Mouse (Mus musculus): ENCODE results near the gene Pitpnc1.

The Pitpnc1 gene

GRCm38 (mm10) chr11:107279258-107279657, 191.2 kb downstream of the Pitpnc1 start:
- no peak for DNase-seq (ENCODE audit: low spot score)

- no peak for DNase-seq (ENCODE audit: low spot score)
These were observed 193.6 kb downstream of the Pitpnc1 start for GRCm38 (mm10) chr11:107276898-107277297.

- no peak for DNase-seq (ENCODE audit: low spot score)
These were observed 194.2 kb downstream of the Pitpnc1 start for GRCm38 (mm10) chr11:107276337-107276736.

GRCm38 (mm10) chr11:107275902-107276301, 194.6 kb downstream of the Pitpnc1 start:
- no peak for DNase-seq (ENCODE audit: low spot score)

- DNase-seq (ENCODE audit: low spot score) = no peak
These were observed 196.3 kb downstream of the Pitpnc1 start for GRCm38 (mm10) chr11:107274206-107274605.

GRCm38 (mm10) chr11:107272351-107272975, 198.0 kb downstream of the Pitpnc1 start:
- no peak for DNase-seq (ENCODE audit: low spot score)

GRCm38 (mm10) chr11:107270564-107270963, 199.9 kb downstream of the Pitpnc1 start:
- DNase-seq (ENCODE audit: low spot score) = no peak

GRCm38 (mm10) chr11:107267522-107267921, 203.0 kb downstream of the Pitpnc1 start:
- DNase-seq (ENCODE audit: low spot score) = no peak

- DNase-seq (ENCODE audit: low spot score) = no peak
These were observed 204.6 kb downstream of the Pitpnc1 start for GRCm38 (mm10) chr11:107265861-107266260.

GRCm38 (mm10) chr11:107264889-107265615, 205.4 kb downstream of the Pitpnc1 start:
- DNase-seq (ENCODE audit: low spot score) = no peak

- DNase-seq (ENCODE audit: low spot score) = no peak
These were observed 206.7 kb downstream of the Pitpnc1 start for GRCm38 (mm10) chr11:107263838-107264237.

GRCm38 (mm10) chr11:107259428-107259827, 211.1 kb downstream of the Pitpnc1 start:
- DNase-seq (ENCODE audit: low spot score) = no peak

GRCm38 (mm10) chr11:107255185-107255584, 215.3 kb downstream of the Pitpnc1 start:
- DNase-seq (ENCODE audit: low spot score) = no peak

GRCm38 (mm10) chr11:107254181-107254580, 216.3 kb downstream of the Pitpnc1 start:
- DNase-seq (ENCODE audit: low spot score) = no peak

GRCm38 (mm10) chr11:107252026-107252425, 218.5 kb downstream of the Pitpnc1 start:
- no peak for DNase-seq (ENCODE audit: low spot score)

GRCm38 (mm10) chr11:107251460-107251859, 219.0 kb downstream of the Pitpnc1 start:
- DNase-seq (ENCODE audit: low spot score) = no peak

- DNase-seq (ENCODE audit: low spot score) = no peak
These were observed 219.6 kb downstream of the Pitpnc1 start for GRCm38 (mm10) chr11:107250882-107251281.

- no peak for DNase-seq (ENCODE audit: low spot score)
These were observed 221.7 kb downstream of the Pitpnc1 start for GRCm38 (mm10) chr11:107248753-107249152.

- DNase-seq (ENCODE audit: low spot score) = no peak
These were observed 224.8 kb downstream of the Pitpnc1 start for GRCm38 (mm10) chr11:107245657-107246056.

GRCm38 (mm10) chr11:107243126-107243525, 227.4 kb downstream of the Pitpnc1 start:
- no peak for DNase-seq (ENCODE audit: low spot score)

- no peak for DNase-seq (ENCODE audit: low spot score)
These were observed 228.8 kb downstream of the Pitpnc1 start for GRCm38 (mm10) chr11:107241678-107242077.

- DNase-seq (ENCODE audit: low spot score) = no peak
These were observed 232.0 kb downstream of the Pitpnc1 start for GRCm38 (mm10) chr11:107238506-107238905.

- no peak for DNase-seq (ENCODE audit: low spot score)
These were observed 233.0 kb downstream of the Pitpnc1 start for GRCm38 (mm10) chr11:107237532-107237931.

Measured in left cerebral cortex, adult 11 months (tissue).